ENCODE assay signal across 19 mouse cellular contexts in genomic region chr10:75440756-75441155, GRCm38 (mm10). TPM values are rescaled to one million over a fixed set of nuclear protein-coding genes. Genes with fewer than 3 reads are reported as not detected.
"Had no signal": no experiment of that assay in that cellular context is flagged by ENCODE, and none has a peak within 500 bp of the region (broad histone marks: within the 10 kb centered on the region; RNA-seq: fewer than 3 reads in every experiment).

No protein-coding gene starts in this region.

- H3K4me2 ChIP-seq: limb, embryonic 12.5 days; limb, embryonic 15.5 days; liver, embryonic 13.5 days; midbrain, embryonic 12.5 days; midbrain, embryonic 15.5 days; neural tube, embryonic 13.5 days; stomach, embryonic 15.5 days had no signal

- H3K9ac ChIP-seq: limb, embryonic 12.5 days; limb, embryonic 15.5 days; liver, embryonic 13.5 days; midbrain, embryonic 12.5 days; midbrain, embryonic 15.5 days; neural tube, embryonic 13.5 days; stomach, embryonic 15.5 days had no signal

- ATAC-seq: midbrain, embryonic 15.5 days had no signal

- H3K4me3 ChIP-seq: limb, embryonic 12.5 days; limb, embryonic 15.5 days; liver, embryonic 13.5 days; midbrain, embryonic 12.5 days; midbrain, embryonic 15.5 days; myocyte; neural tube, embryonic 13.5 days; stomach, embryonic 15.5 days had no signal

- H3K9me3 ChIP-seq: limb, embryonic 12.5 days; limb, embryonic 15.5 days; liver, embryonic 13.5 days; midbrain, embryonic 12.5 days; midbrain, embryonic 15.5 days; neural tube, embryonic 13.5 days; stomach, embryonic 15.5 days had no signal

- H3K27ac ChIP-seq: limb, embryonic 12.5 days; limb, embryonic 15.5 days; liver, embryonic 13.5 days; midbrain, embryonic 12.5 days; midbrain, embryonic 15.5 days; neural tube, embryonic 13.5 days; stomach, embryonic 15.5 days had no signal

- H3K36me3 ChIP-seq: limb, embryonic 12.5 days; limb, embryonic 15.5 days; liver, embryonic 13.5 days; midbrain, embryonic 12.5 days; midbrain, embryonic 15.5 days; neural tube, embryonic 13.5 days; stomach, embryonic 15.5 days had no signal

- DNase-seq: kidney, adult 2 months; kidney, postnatal 10 days; kidney, postnatal 36 days; left cerebral cortex, postnatal 4 days; liver, embryonic 13.5 days; lung, adult 2 months; lung, postnatal 14 days; lung, postnatal 4 days; retina, postnatal 1 day; right cerebral cortex, postnatal 25 days; spleen, adult 18-20 months; thymus, postnatal 25 days had no signal

- H3K27me3 ChIP-seq: limb, embryonic 12.5 days; limb, embryonic 15.5 days; liver, embryonic 13.5 days; midbrain, embryonic 15.5 days; neural tube, embryonic 13.5 days; stomach, embryonic 15.5 days had no signal

RNA-seq across cellular contexts. Expression of gene Upb1, which starts 39.8 kb away (rescaled TPM):
- polyA plus RNA-seq: neural tube, embryonic 13.5 days had no signal
